Mouse (Mus musculus) megakaryocyte, embryonic 14.5 days (primary cell): ENCODE data around the gene Dot1l.

Experiments
- FLI1 ChIP-seq: IDR thresholded peaks from 2 replicates; pipeline ENCODE4 v1.6.1; 2012; ENCODE audit warnings: low read length, inconsistent platforms, mixed read lengths
- GATA1 ChIP-seq: IDR thresholded peaks from 3 replicates; pipeline ENCODE4 v1.6.1; 2012; ENCODE audit warnings: mixed read lengths, low read length, inconsistent platforms, borderline replicate concordance

DNA sequence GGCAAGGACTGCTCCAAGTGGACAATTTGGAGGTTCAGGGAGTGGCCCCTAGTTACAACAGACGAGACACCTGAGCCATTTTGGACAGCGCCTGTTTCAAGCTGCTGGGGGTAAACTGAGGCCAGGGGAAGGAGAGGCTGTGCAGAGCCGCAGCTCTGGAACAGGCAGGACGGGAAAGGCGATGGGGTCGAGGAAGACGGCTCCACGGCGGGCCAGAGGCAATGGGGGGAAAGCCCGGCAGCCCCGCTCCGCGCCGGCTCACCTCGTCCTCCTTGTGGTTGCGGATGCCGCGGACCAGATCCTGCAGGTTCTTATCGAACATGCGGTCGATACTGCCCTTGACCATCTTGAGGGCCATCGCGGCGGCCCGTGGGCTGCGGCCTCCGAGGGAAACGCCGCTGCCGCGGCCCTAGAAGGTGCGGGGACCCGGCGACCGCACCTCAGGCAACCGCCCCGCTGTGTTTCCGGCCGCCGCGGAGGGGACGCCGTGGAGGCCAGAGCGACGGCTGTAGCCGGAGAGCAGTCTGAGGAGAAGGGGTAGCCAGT is 13.3 kb upstream of the Dot1l start:
- no peak for TF ChIP-seq GATA1
- no peak for TF ChIP-seq FLI1
